Comparison of ENCODE assay signal across 28 mouse cellular contexts in the genomic region with DNA sequence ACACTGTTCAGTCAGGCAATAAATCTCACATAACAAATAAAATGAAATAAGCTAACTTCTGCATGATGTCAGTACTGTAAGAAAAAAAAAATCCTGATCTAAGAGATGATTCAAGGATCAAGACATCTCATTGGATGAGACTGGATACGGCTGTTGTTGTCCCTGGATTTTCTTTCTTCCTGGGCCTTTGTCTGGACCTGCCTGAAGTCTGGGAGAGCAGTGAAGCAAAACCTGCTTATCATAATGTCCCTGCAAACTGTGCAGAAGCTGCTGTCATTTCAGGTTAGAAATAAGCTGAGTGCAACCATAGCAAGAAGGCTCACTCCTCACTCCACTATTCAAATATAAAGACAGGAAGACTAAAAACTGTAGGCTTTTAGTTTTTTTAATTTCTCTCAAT.
A peak's percentile ranks its signal among the peaks of the same experiment; 100 is the strongest.
DNase-seq lines count a peak whose midpoint lies in the region; ATAC-seq and TF ChIP-seq lines count a peak whose summit lies in the region.
"Had no signal": no experiment of that assay in that cellular context is flagged by ENCODE, and none has a peak within 500 bp of the region (broad histone marks: within the 10 kb centered on the region; RNA-seq: fewer than 3 reads in every experiment).

No protein-coding gene starts in this region.

- no peaks in the 10 kb centered on the region for H3K27me3 ChIP-seq in embryonic facial prominence, embryonic 13.5 days
- no peaks in the 10 kb centered on the region for H3K27me3 ChIP-seq in embryonic facial prominence, embryonic 10.5 days (replicated peaks; ENCODE audit: low read depth, poor library complexity, severe bottlenecking)
- no peaks in the 10 kb centered on the region for H3K27me3 ChIP-seq in hindbrain, embryonic 12.5 days
- H3K27me3 ChIP-seq in hindbrain, embryonic 10.5 days (ENCODE audit: insufficient read depth, poor library complexity, severe bottlenecking) = no peaks in the 10 kb centered on the region
- no peaks in the 10 kb centered on the region for H3K27me3 ChIP-seq in midbrain, embryonic 12.5 days
- no peaks in the 10 kb centered on the region for H3K27me3 ChIP-seq in midbrain, postnatal 0 days (ENCODE audit: insufficient read depth, low read length)
- no peaks in the 10 kb centered on the region for H3K27me3 ChIP-seq in heart, embryonic 12.5 days (replicated peaks)
- H3K27me3 ChIP-seq: CH12.LX; embryonic facial prominence, embryonic 12.5 days; forebrain, embryonic 13.5 days; forebrain, embryonic 15.5 days; Patski had no signal

- 60% methylated on average over 1 of the region's 1 CpGs for WGBS in embryonic facial prominence, embryonic 13.5 days
- WGBS in embryonic facial prominence, embryonic 10.5 days = 71% methylated on average over 1 of the region's 1 CpGs
- WGBS in hindbrain, embryonic 12.5 days = 74% methylated on average over 1 of the region's 1 CpGs
- 56% methylated on average over 1 of the region's 1 CpGs for WGBS in hindbrain, embryonic 10.5 days
- 49% methylated on average over 1 of the region's 1 CpGs for WGBS in midbrain, embryonic 12.5 days
- WGBS in midbrain, postnatal 0 days = 21% methylated on average over 1 of the region's 1 CpGs
- 65% methylated on average over 1 of the region's 1 CpGs for WGBS in heart, embryonic 12.5 days

- no peak overlapping the region for H3K27ac ChIP-seq in embryonic facial prominence, embryonic 13.5 days
- H3K27ac ChIP-seq in embryonic facial prominence, embryonic 10.5 days (replicated peaks) = no peak overlapping the region
- H3K27ac ChIP-seq in hindbrain, embryonic 12.5 days = no peak overlapping the region
- H3K27ac ChIP-seq in hindbrain, embryonic 10.5 days = no peak overlapping the region
- no peak overlapping the region for H3K27ac ChIP-seq in midbrain, embryonic 12.5 days (replicated peaks)
- H3K27ac ChIP-seq in midbrain, postnatal 0 days (ENCODE audit: low read depth, low read length) = no peak overlapping the region
- no peak overlapping the region for H3K27ac ChIP-seq in heart, embryonic 12.5 days (ENCODE audit: poor library complexity, severe bottlenecking)
- H3K27ac ChIP-seq: embryonic facial prominence, embryonic 12.5 days; forebrain, embryonic 13.5 days; forebrain, embryonic 15.5 days had no signal

- H3K4me3 ChIP-seq in embryonic facial prominence, embryonic 13.5 days = no peak overlapping the region
- H3K4me3 ChIP-seq in embryonic facial prominence, embryonic 10.5 days = no peak overlapping the region
- H3K4me3 ChIP-seq in hindbrain, embryonic 12.5 days = no peak overlapping the region
- no peak overlapping the region for H3K4me3 ChIP-seq in hindbrain, embryonic 10.5 days
- H3K4me3 ChIP-seq in midbrain, embryonic 12.5 days = no peak overlapping the region
- no peak overlapping the region for H3K4me3 ChIP-seq in midbrain, postnatal 0 days (ENCODE audit: low read depth, low read length)
- H3K4me3 ChIP-seq in heart, embryonic 12.5 days = no peak overlapping the region
- H3K4me3 ChIP-seq: embryonic facial prominence, embryonic 12.5 days; forebrain, embryonic 13.5 days; forebrain, embryonic 15.5 days had no signal

- no peaks in the 10 kb centered on the region for H3K4me1 ChIP-seq in embryonic facial prominence, embryonic 13.5 days
- no peaks in the 10 kb centered on the region for H3K4me1 ChIP-seq in embryonic facial prominence, embryonic 10.5 days
- H3K4me1 ChIP-seq in hindbrain, embryonic 12.5 days = no peaks in the 10 kb centered on the region
- H3K4me1 ChIP-seq in hindbrain, embryonic 10.5 days (replicated peaks) = no peaks in the 10 kb centered on the region
- H3K4me1 ChIP-seq in midbrain, embryonic 12.5 days = no peaks in the 10 kb centered on the region
- no peaks in the 10 kb centered on the region for H3K4me1 ChIP-seq in midbrain, postnatal 0 days (ENCODE audit: insufficient read depth, low read length)
- no peaks in the 10 kb centered on the region for H3K4me1 ChIP-seq in heart, embryonic 12.5 days (replicated peaks)
- H3K4me1 ChIP-seq: embryonic facial prominence, embryonic 12.5 days; forebrain, embryonic 13.5 days; forebrain, embryonic 15.5 days had no signal

- no peak for DNase-seq in embryonic facial prominence, embryonic 10.5 days (ENCODE audit: low spot score)
- DNase-seq in hindbrain, embryonic 10.5 days (ENCODE audit: low spot score) = no peak
- DNase-seq in midbrain, postnatal 0 days (ENCODE audit: low spot score) = no peak
- peak; percentile 8 for DNase-seq in brain, embryonic 14.5 days (ENCODE audit: low read depth)
- DNase-seq: adrenal gland, adult 8-10 months; adrenal gland, postnatal 14 days; adrenal gland, postnatal 36 days; B cell, adult 2 months; cerebellum, adult 11 months; cerebellum, adult 18-20 months; cerebellum, adult 8-10 months; cerebellum, adult 9-11 months; cerebellum, postnatal 14 days; cerebellum, postnatal 36 days; embryo, embryonic 11 days; forebrain, postnatal 0 days had no signal

- no peak overlapping the region for H3K4me2 ChIP-seq in embryonic facial prominence, embryonic 13.5 days
- no peak overlapping the region for H3K4me2 ChIP-seq in hindbrain, embryonic 12.5 days (replicated peaks)
- H3K4me2 ChIP-seq in midbrain, embryonic 12.5 days (replicated peaks) = no peak overlapping the region
- no peak overlapping the region for H3K4me2 ChIP-seq in midbrain, postnatal 0 days (ENCODE audit: low read depth, low read length, poor library complexity, severe bottlenecking)
- no peak overlapping the region for H3K4me2 ChIP-seq in heart, embryonic 12.5 days
- H3K4me2 ChIP-seq: embryonic facial prominence, embryonic 12.5 days; forebrain, embryonic 13.5 days; forebrain, embryonic 15.5 days had no signal

- H3K9me3 ChIP-seq in embryonic facial prominence, embryonic 13.5 days = no peaks in the 10 kb centered on the region
- no peaks in the 10 kb centered on the region for H3K9me3 ChIP-seq in embryonic facial prominence, embryonic 10.5 days
- H3K9me3 ChIP-seq in hindbrain, embryonic 12.5 days (replicated peaks) = no peaks in the 10 kb centered on the region
- no peaks in the 10 kb centered on the region for H3K9me3 ChIP-seq in hindbrain, embryonic 10.5 days
- H3K9me3 ChIP-seq in midbrain, embryonic 12.5 days = no peaks in the 10 kb centered on the region
- no peaks in the 10 kb centered on the region for H3K9me3 ChIP-seq in midbrain, postnatal 0 days (ENCODE audit: low read length)
- H3K9me3 ChIP-seq in heart, embryonic 12.5 days (replicated peaks) = no peaks in the 10 kb centered on the region
- H3K9me3 ChIP-seq: embryonic facial prominence, embryonic 12.5 days; forebrain, embryonic 13.5 days; forebrain, embryonic 15.5 days; G1E had no signal

- 0 out of 2 replicates have a peak, but pooled peaks have one; percentile 20 for ATAC-seq in embryonic facial prominence, embryonic 13.5 days (ENCODE audit: insufficient number of reproducible peaks, insufficient read depth, low FRiP score, low TSS enrichment, low read depth)
- peak; percentile 67; the same call in 1 of the 2 replicates for ATAC-seq in hindbrain, embryonic 12.5 days (ENCODE audit: low FRiP score)
- peak; percentile 63; the same call in 1 of the 2 replicates for ATAC-seq in midbrain, embryonic 12.5 days (ENCODE audit: low FRiP score, low read depth)
- ATAC-seq in midbrain, postnatal 0 days (ENCODE audit: low FRiP score) = no peak
- ATAC-seq in heart, embryonic 12.5 days (ENCODE audit: insufficient number of reproducible peaks, low FRiP score) = no peak
- ATAC-seq: activated CD4-positive, CD25-positive, alpha-beta regulatory T cell, adult 4 months; CD4-positive, CD25-positive, alpha-beta regulatory T cell, adult 4 months; forebrain, embryonic 13.5 days; forebrain, embryonic 15.5 days; forebrain, postnatal 0 days; Patski had no signal

- H3K36me3 ChIP-seq in embryonic facial prominence, embryonic 13.5 days = no peaks in the 10 kb centered on the region
- no peaks in the 10 kb centered on the region for H3K36me3 ChIP-seq in embryonic facial prominence, embryonic 10.5 days (replicated peaks)
- H3K36me3 ChIP-seq in hindbrain, embryonic 12.5 days = no peaks in the 10 kb centered on the region
- H3K36me3 ChIP-seq in hindbrain, embryonic 10.5 days = no peaks in the 10 kb centered on the region
- H3K36me3 ChIP-seq in midbrain, embryonic 12.5 days = no peaks in the 10 kb centered on the region
- H3K36me3 ChIP-seq in midbrain, postnatal 0 days (ENCODE audit: insufficient read depth, low read length) = no peaks in the 10 kb centered on the region
- H3K36me3 ChIP-seq in heart, embryonic 12.5 days = no peaks in the 10 kb centered on the region
- H3K36me3 ChIP-seq: embryonic facial prominence, embryonic 12.5 days; forebrain, embryonic 15.5 days; G1E had no signal

- TF ChIP-seq CTCF in midbrain, postnatal 0 days (IDR thresholded peaks at IDR 0.05) = no peak
- no peak for TF ChIP-seq CTCF in brain, embryonic 14.5 days (IDR thresholded peaks at IDR 0.05; ENCODE audit: borderline replicate concordance, extremely low read depth, insufficient read depth, insufficient read length)

- TF ChIP-seq POLR2A in brain, embryonic 14.5 days (IDR thresholded peaks at IDR 0.05; ENCODE audit: borderline replicate concordance, extremely low read depth, insufficient read depth, insufficient read length, poor library complexity, severe bottlenecking) = no peak

- no peak overlapping the region for H3K9ac ChIP-seq in embryonic facial prominence, embryonic 13.5 days
- no peak overlapping the region for H3K9ac ChIP-seq in hindbrain, embryonic 12.5 days
- no peak overlapping the region for H3K9ac ChIP-seq in midbrain, embryonic 12.5 days (replicated peaks)
- no peak overlapping the region for H3K9ac ChIP-seq in midbrain, postnatal 0 days (replicated peaks; ENCODE audit: low read length, poor library complexity, severe bottlenecking)
- no peak overlapping the region for H3K9ac ChIP-seq in heart, embryonic 12.5 days
- H3K9ac ChIP-seq: embryonic facial prominence, embryonic 12.5 days; forebrain, embryonic 13.5 days; forebrain, embryonic 15.5 days; forebrain, postnatal 0 days had no signal

Comparison
In these comparisons a context has a peak if more than half of its experiments do, and no peak if none do; other contexts are left out.
1. ATAC-seq: peak in embryonic facial prominence, embryonic 13.5 days (single experiment), hindbrain, embryonic 12.5 days (single experiment) and midbrain, embryonic 12.5 days (single experiment); none in midbrain, postnatal 0 days (single experiment) and heart, embryonic 12.5 days (single experiment).